Mouse (Mus musculus): ENCODE measurements around the gene Kdm5b. TPM values are rescaled to one million over a fixed set of nuclear protein-coding genes. Genes with fewer than 3 reads are reported as not detected.
A peak's percentile ranks its signal among the peaks of the same experiment; 100 is the strongest.
"Not testable (repeated sequence)": the region's sequence is repeated elsewhere in the genome, so short reads cannot be mapped to it uniquely, and the experiment has no call there.

Kdm5b gene
- polyA plus RNA-seq, 1 experiment from 2014 or later = 39.9 TPM

- Histone ChIP-seq H3K4me3 (no peak overlapping the region), H3K36me3 (no peaks in the 10 kb centered on the region), H3K4me2 (no peak overlapping the region), H3K9ac (no peak overlapping the region), H3K4me1 (replicated peaks) (peaks cover 26% of the 10 kb centered on the region), H3K27ac (ENCODE audit: poor library complexity, severe bottlenecking) (no peak overlapping the region), H3K27me3 (replicated peaks) (no peaks in the 10 kb centered on the region; the same call in 1 of the 2 replicates), H3K9me3 (replicated peaks) (no peaks in the 10 kb centered on the region)
- WGBS = 45% methylated on average over 8 of the region's 8 CpGs
- no peak for ATAC-seq (ENCODE audit: insufficient number of reproducible peaks, low FRiP score)
Measured at GRCm38 (mm10) chr1:134520001-134520721, 39.8 kb upstream of the Kdm5b start.

- Histone ChIP-seq H3K9ac (no peak overlapping the region), H3K27me3 (replicated peaks) (no peaks in the 10 kb centered on the region), H3K4me1 (replicated peaks) (peaks cover 19% of the 10 kb centered on the region), H3K9me3 (replicated peaks) (no peaks in the 10 kb centered on the region), H3K27ac (ENCODE audit: poor library complexity, severe bottlenecking) (no peak overlapping the region), H3K4me3 (no peak overlapping the region), H3K4me2 (no peak overlapping the region), H3K36me3 (no peaks in the 10 kb centered on the region)
- WGBS = 73% methylated on average over 7 of the region's 7 CpGs
- ATAC-seq (ENCODE audit: insufficient number of reproducible peaks, low FRiP score) = no peak
Measured at GRCm38 (mm10) chr1:134521163-134521562, 38.8 kb upstream of the Kdm5b start.

- H3K4me2 ChIP-seq = no peak overlapping the region
- no peaks in the 10 kb centered on the region for H3K27me3 ChIP-seq (replicated peaks)
- peaks cover 9% of the 10 kb centered on the region; the same call in 1 of the 2 replicates for H3K4me1 ChIP-seq (replicated peaks)
- H3K4me3 ChIP-seq = no peak overlapping the region
- H3K9ac ChIP-seq = no peak overlapping the region
- H3K27ac ChIP-seq (ENCODE audit: poor library complexity, severe bottlenecking) = no peak overlapping the region
- 59% methylated on average over 2 of the region's 2 CpGs for WGBS
- no peaks in the 10 kb centered on the region for H3K9me3 ChIP-seq (replicated peaks)
- ATAC-seq (ENCODE audit: insufficient number of reproducible peaks, low FRiP score) = no peak
- no peaks in the 10 kb centered on the region for H3K36me3 ChIP-seq
Measured at GRCm38 (mm10) chr1:134522325-134522724, 37.6 kb upstream of the Kdm5b start.

- no peaks in the 10 kb centered on the region for H3K9me3 ChIP-seq (replicated peaks)
- no peak overlapping the region for H3K9ac ChIP-seq
- no peak overlapping the region for H3K4me2 ChIP-seq
- no peaks in the 10 kb centered on the region for H3K36me3 ChIP-seq
- peaks cover 6% of the 10 kb centered on the region; the same call in 1 of the 2 replicates for H3K4me1 ChIP-seq (replicated peaks)
- no peak for ATAC-seq (ENCODE audit: insufficient number of reproducible peaks, low FRiP score)
- WGBS = 64% methylated on average over 5 of the region's 5 CpGs
- no peak overlapping the region for H3K27ac ChIP-seq (ENCODE audit: poor library complexity, severe bottlenecking)
- no peaks in the 10 kb centered on the region for H3K27me3 ChIP-seq (replicated peaks)
- H3K4me3 ChIP-seq = no peak overlapping the region
Measured at GRCm38 (mm10) chr1:134524424-134524823, 35.5 kb upstream of the Kdm5b start.

- Histone ChIP-seq H3K27me3 (replicated peaks) (no peaks in the 10 kb centered on the region), H3K4me2 (no peak overlapping the region), H3K9ac (no peak overlapping the region), H3K9me3 (replicated peaks) (no peaks in the 10 kb centered on the region), H3K4me1 (replicated peaks) (peaks cover 6% of the 10 kb centered on the region; the same call in 1 of the 2 replicates), H3K27ac (ENCODE audit: poor library complexity, severe bottlenecking) (no peak overlapping the region), H3K4me3 (no peak overlapping the region), H3K36me3 (no peaks in the 10 kb centered on the region)
- no peak for ATAC-seq (ENCODE audit: insufficient number of reproducible peaks, low FRiP score)
- 93% methylated on average over 1 of the region's 1 CpGs for WGBS
Measured at GRCm38 (mm10) chr1:134525015-134525414, 35.0 kb upstream of the Kdm5b start.

- 52% methylated on average over 6 of the region's 6 CpGs for WGBS
- H3K27ac ChIP-seq (ENCODE audit: poor library complexity, severe bottlenecking) = no peak overlapping the region
- H3K9me3 ChIP-seq (replicated peaks) = no peaks in the 10 kb centered on the region
- peak; percentile 33; the same call in 1 of the 2 replicates for ATAC-seq (ENCODE audit: insufficient number of reproducible peaks, low FRiP score)
- no peak overlapping the region for H3K4me3 ChIP-seq
- H3K4me2 ChIP-seq = no peak overlapping the region
- H3K27me3 ChIP-seq (replicated peaks) = no peaks in the 10 kb centered on the region
- H3K36me3 ChIP-seq = no peaks in the 10 kb centered on the region
- no peak overlapping the region for H3K9ac ChIP-seq
- no peaks in the 10 kb centered on the region for H3K4me1 ChIP-seq (replicated peaks)
Measured at GRCm38 (mm10) chr1:134526752-134527151, 33.2 kb upstream of the Kdm5b start.

- no peaks in the 10 kb centered on the region for H3K9me3 ChIP-seq (replicated peaks)
- no peak overlapping the region for H3K9ac ChIP-seq
- H3K27ac ChIP-seq (ENCODE audit: poor library complexity, severe bottlenecking) = no peak overlapping the region
- H3K4me3 ChIP-seq = no peak overlapping the region
- 74% methylated on average over 6 of the region's 6 CpGs for WGBS
- ATAC-seq (ENCODE audit: insufficient number of reproducible peaks, low FRiP score) = no peak
- H3K27me3 ChIP-seq (replicated peaks) = no peaks in the 10 kb centered on the region
- H3K36me3 ChIP-seq = no peaks in the 10 kb centered on the region
- H3K4me2 ChIP-seq = no peak overlapping the region
- H3K4me1 ChIP-seq (replicated peaks) = no peaks in the 10 kb centered on the region
Measured at GRCm38 (mm10) chr1:134530618-134531017, 29.4 kb upstream of the Kdm5b start.

- H3K36me3 ChIP-seq; H3K9me3 ChIP-seq (replicated peaks); H3K27me3 ChIP-seq (replicated peaks); H3K4me1 ChIP-seq (replicated peaks); H3K4me3 ChIP-seq; ATAC-seq (ENCODE audit: insufficient number of reproducible peaks, low FRiP score); H3K4me2 ChIP-seq; H3K9ac ChIP-seq; H3K27ac ChIP-seq (ENCODE audit: poor library complexity, severe bottlenecking): not testable (repeated sequence)
- whole genome bisulfite sequencing = 87% methylated on average over 10 of the region's 10 CpGs
Measured at GRCm38 (mm10) chr1:134533710-134534109, 26.3 kb upstream of the Kdm5b start.

- no peaks in the 10 kb centered on the region for H3K36me3 ChIP-seq
- no peak overlapping the region for H3K4me3 ChIP-seq
- no peak overlapping the region for H3K27ac ChIP-seq (ENCODE audit: poor library complexity, severe bottlenecking)
- no peaks in the 10 kb centered on the region for H3K27me3 ChIP-seq (replicated peaks)
- H3K9me3 ChIP-seq (replicated peaks) = no peaks in the 10 kb centered on the region
- H3K9ac ChIP-seq = no peak overlapping the region
- ATAC-seq (ENCODE audit: insufficient number of reproducible peaks, low FRiP score) = no peak
- WGBS = 91% methylated on average over 1 of the region's 1 CpGs
- no peaks in the 10 kb centered on the region for H3K4me1 ChIP-seq (replicated peaks)
- no peak overlapping the region for H3K4me2 ChIP-seq
Measured at GRCm38 (mm10) chr1:134535054-134535453, 24.9 kb upstream of the Kdm5b start.

- Histone ChIP-seq H3K27me3 (replicated peaks) (no peaks in the 10 kb centered on the region), H3K4me2 (no peak overlapping the region), H3K9me3 (replicated peaks) (no peaks in the 10 kb centered on the region), H3K27ac (ENCODE audit: poor library complexity, severe bottlenecking) (no peak overlapping the region), H3K9ac (no peak overlapping the region), H3K4me1 (replicated peaks) (no peaks in the 10 kb centered on the region), H3K4me3 (no peak overlapping the region), H3K36me3 (no peaks in the 10 kb centered on the region)
- no peak for ATAC-seq (ENCODE audit: insufficient number of reproducible peaks, low FRiP score)
- 71% methylated on average over 3 of the region's 3 CpGs for WGBS
Measured at GRCm38 (mm10) chr1:134535513-134535912, 24.5 kb upstream of the Kdm5b start.

- no peak overlapping the region for H3K9ac ChIP-seq
- WGBS = 87% methylated on average over 10 of the region's 10 CpGs
Measured at GRCm38 (mm10) chr1:134540610-134541009, 19.4 kb upstream of the Kdm5b start.

GRCm38 (mm10) chr1:134548231-134548630 lies 11.7 kb upstream of the Kdm5b start:
- Histone ChIP-seq H3K27me3 (replicated peaks) (no peaks in the 10 kb centered on the region), H3K4me3 (no peak overlapping the region), H3K4me1 (replicated peaks) (0 out of 2 replicates have a peak, but pooled peaks cover 3% of the 10 kb centered on the region), H3K27ac (ENCODE audit: poor library complexity, severe bottlenecking) (no peak overlapping the region), H3K4me2 (no peak overlapping the region), H3K9me3 (replicated peaks) (peaks cover 10% of the 10 kb centered on the region; the same call in 1 of the 2 replicates), H3K36me3 (no peaks in the 10 kb centered on the region), H3K9ac (no peak overlapping the region)
- 70% methylated on average over 4 of the region's 4 CpGs for WGBS
- ATAC-seq (ENCODE audit: insufficient number of reproducible peaks, low FRiP score) = no peak

More at GRCm38 (mm10) chr1:134540610-134541009, 19.4 kb upstream of the Kdm5b start:
- H3K27ac ChIP-seq (ENCODE audit: poor library complexity, severe bottlenecking) = no peak overlapping the region
- no peak overlapping the region for H3K4me3 ChIP-seq
- no peaks in the 10 kb centered on the region for H3K27me3 ChIP-seq (replicated peaks)
- H3K9me3 ChIP-seq (replicated peaks) = peaks cover 10% of the 10 kb centered on the region; the same call in 1 of the 2 replicates
- no peak overlapping the region for H3K4me2 ChIP-seq
- H3K36me3 ChIP-seq = no peaks in the 10 kb centered on the region
- no peak for ATAC-seq (ENCODE audit: insufficient number of reproducible peaks, low FRiP score)
- H3K4me1 ChIP-seq (replicated peaks) = no peaks in the 10 kb centered on the region

All from heart, embryonic 12.5 days (tissue).